Mouse (Mus musculus) heart, embryonic 14.5 days (tissue): Measurements from ENCODE around the gene Smarca2. TPM values are rescaled to one million over a fixed set of nuclear protein-coding genes. Genes with fewer than 3 reads are reported as not detected.

Source experiments
- ATAC-seq: fragments of 200-750 bp; cut with Nextera tagmentation; 2 replicates; pipeline ENCODE4 v1.8.0; 2017; ENCODE audit warnings: low read depth, moderate TSS enrichment; ENCODE audit not compliant: insufficient number of reproducible peaks, insufficient read depth, low FRiP score
- H3K27ac ChIP-seq, 2 experiments: fragments of 200-500 bp in 1 of 2; fragments of 300-500 bp in 1 of 2; sonication (generic) in 1 of 2; replicated peaks in 1 of 2; 2 replicates each; pipeline ENCODE4 v1.5.1; 2012 to 2014; ENCODE audit warnings: low read depth in 2 of 2, low read length in 2 of 2, control low read depth in 1 of 2, mild to moderate bottlenecking in 1 of 2, mixed read lengths in 1 of 2; ENCODE audit not compliant: control insufficient read depth in 1 of 2, insufficient read depth in 1 of 2
- H3K27me3 ChIP-seq: fragments of 300-500 bp; sonication (generic); 2 replicates; pipeline ENCODE4 v1.6.1; 2014; ENCODE audit warnings: mild to moderate bottlenecking, low read length, control low read depth; ENCODE audit not compliant: control insufficient read depth, insufficient read depth
- H3K36me3 ChIP-seq: fragments of 300-500 bp; sonication (generic); 2 replicates; pipeline ENCODE4 v1.6.1; 2014; ENCODE audit warnings: mild to moderate bottlenecking, control low read depth, low read length, mixed read lengths; ENCODE audit not compliant: control insufficient read depth, insufficient read depth
- H3K4me1 ChIP-seq, 2 experiments: fragments of 200-500 bp in 1 of 2; fragments of 300-500 bp in 1 of 2; sonication (generic) in 1 of 2; 2 replicates each; pipeline ENCODE4 v1.6.1; 2012 to 2014; ENCODE audit warnings: low read length in 2 of 2, control low read depth in 1 of 2, mixed read lengths in 1 of 2; ENCODE audit not compliant: control insufficient read depth in 2 of 2, insufficient read depth in 2 of 2
- H3K4me2 ChIP-seq: fragments of 300-500 bp; sonication (generic); 2 replicates; pipeline ENCODE4 v1.6.1; 2014; ENCODE audit warnings: mild to moderate bottlenecking, low read length
- H3K4me3 ChIP-seq, 2 experiments: fragments of 200-500 bp in 1 of 2; fragments of 300-500 bp in 1 of 2; sonication (generic) in 1 of 2; 2 replicates each; pipeline ENCODE4 v1.5.1; 2012 to 2014; ENCODE audit warnings: low read length in 2 of 2, mild to moderate bottlenecking in 2 of 2, control low read depth in 1 of 2, low read depth in 1 of 2, moderate library complexity in 1 of 2; ENCODE audit not compliant: control insufficient read depth in 1 of 2, insufficient read depth in 1 of 2
- H3K9ac ChIP-seq: fragments of 300-500 bp; sonication (generic); 2 replicates; pipeline ENCODE4 v1.6.1; 2014; ENCODE audit warnings: mild to moderate bottlenecking, low read length
- H3K9me3 ChIP-seq: fragments of 300-500 bp; sonication (generic); 2 replicates; pipeline ENCODE4 v1.6.1; 2016; ENCODE audit warnings: low read length, control low read depth; ENCODE audit not compliant: control insufficient read depth
- WGBS: fragments of 180-500 bp; shearing (Covaris S2); extraction: QIAGEN DNeasy Blood & Tissue Kit; methylation state at CpG from one replicate; pipeline ENCODE4 v1.1.7; 2014; 5-methylcytosine and 5-hydroxymethylcytosine counted together
- polyA plus RNA-seq: library from polyadenylated mRNA; unstranded; fragments of >200 nt; fragmentation: Nextera tagmentation; extraction: Ambion mirVana; gene quantifications from 2 replicates; pipeline ENCODE4 v1.2.1, GENCODE M21; 2014

Smarca2 gene
- polyA plus RNA-seq, 1 experiment from 2014 or later, result 32.3 TPM

DNA sequence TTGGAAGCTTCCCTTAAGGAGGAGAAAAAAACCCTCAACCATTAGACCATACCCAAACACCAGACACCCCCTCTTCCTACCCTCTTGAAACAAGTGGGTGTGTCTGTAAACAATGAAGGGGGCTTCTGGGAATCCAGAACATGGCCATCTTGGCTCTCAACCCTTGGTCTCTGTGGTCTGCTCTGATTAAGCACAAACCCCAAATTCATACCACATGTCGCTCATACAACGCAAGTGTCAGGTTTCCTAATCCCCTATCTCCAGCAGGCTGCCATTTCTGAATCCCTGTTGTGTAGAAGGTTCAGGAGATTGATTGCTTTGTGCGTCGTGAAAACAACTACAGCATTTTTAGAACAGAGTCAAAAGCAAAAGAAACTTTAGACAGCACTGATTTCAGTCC, 213.1 kb downstream of the Smarca2 start:
- Histone ChIP-seq H3K4me3 (no peak overlapping the region), H3K4me2 (no peak overlapping the region), H3K4me1 (peaks cover 0 to 2% of the 10 kb centered on the region in 2 experiments; a peak in 1 of 4 replicates), H3K9me3 (no peaks in the 10 kb centered on the region), H3K36me3 (no peaks in the 10 kb centered on the region), H3K9ac (no peak overlapping the region), H3K27ac (no peak overlapping the region), H3K27me3 (no peaks in the 10 kb centered on the region)
- no peak for ATAC-seq
- 82% methylated on average over 4 of the region's 4 CpGs for WGBS
